Mouse (Mus musculus): ENCODE data around the gene Dusp1.
A peak's percentile ranks its signal among the peaks of the same experiment; 100 is the strongest.

Dusp1 gene

GRCm38 (mm10) chr17:26583606-26584005, 21.7 kb upstream of the Dusp1 start:
- no peak for DNase-seq

- no peak for DNase-seq
Observed at GRCm38 (mm10) chr17:26583056-26583455, 21.1 kb upstream of the Dusp1 start.

GRCm38 (mm10) chr17:26582297-26582696, 20.4 kb upstream of the Dusp1 start:
- peak; percentile 59 for DNase-seq

- no peak for DNase-seq
Observed at GRCm38 (mm10) chr17:26580873-26581401, 19.0 kb upstream of the Dusp1 start.

- DNase-seq = no peak
Observed at GRCm38 (mm10) chr17:26579396-26579795, 17.5 kb upstream of the Dusp1 start.

GRCm38 (mm10) chr17:26578771-26579170, 16.8 kb upstream of the Dusp1 start:
- no peak for DNase-seq

- DNase-seq = no peak
Observed at GRCm38 (mm10) chr17:26578162-26578561, 16.2 kb upstream of the Dusp1 start.

- no peak for DNase-seq
Observed at GRCm38 (mm10) chr17:26577309-26577708, 15.4 kb upstream of the Dusp1 start.

- DNase-seq = peak; percentile 67
Observed at GRCm38 (mm10) chr17:26576833-26577232, 14.9 kb upstream of the Dusp1 start.

- DNase-seq = no peak
Observed at GRCm38 (mm10) chr17:26575786-26576690, 14.1 kb upstream of the Dusp1 start.

- DNase-seq = no peak
Observed at GRCm38 (mm10) chr17:26574701-26575100, 12.8 kb upstream of the Dusp1 start.

- DNase-seq = no peak
Observed at GRCm38 (mm10) chr17:26574118-26574517, 12.2 kb upstream of the Dusp1 start.

GRCm38 (mm10) chr17:26572265-26572664, 10.3 kb upstream of the Dusp1 start:
- DNase-seq = no peak

GRCm38 (mm10) chr17:26571377-26571776, 9.4 kb upstream of the Dusp1 start:
- peak; percentile 54 for DNase-seq

- DNase-seq = no peak
Observed at GRCm38 (mm10) chr17:26570651-26571118, 8.8 kb upstream of the Dusp1 start.

- DNase-seq = no peak
Observed at GRCm38 (mm10) chr17:26569594-26570350, 7.8 kb upstream of the Dusp1 start.

GRCm38 (mm10) chr17:26567818-26568173, 5.9 kb upstream of the Dusp1 start:
- no peak for DNase-seq

- no peak for DNase-seq
Observed at GRCm38 (mm10) chr17:26567142-26567817, 5.4 kb upstream of the Dusp1 start.

GRCm38 (mm10) chr17:26564439-26564838, 2.5 kb upstream of the Dusp1 start:
- DNase-seq = no peak

GRCm38 (mm10) chr17:26563476-26563875, 1.5 kb upstream of the Dusp1 start:
- no peak for DNase-seq

- DNase-seq = no peak
Observed at GRCm38 (mm10) chr17:26562292-26562691, 364 bp upstream of the Dusp1 start.

- DNase-seq = peak; percentile 95
Observed at GRCm38 (mm10) chr17:26561290-26561640, 663 bp downstream of the Dusp1 start, which contains the start of gene Ergic1. Ergic1 (plus strand) TSS chr17:26561489.
